Mouse (Mus musculus) limb, embryonic 11.5 days (tissue): ENCODE results near the gene Nipsnap3a. TPM values are rescaled to one million over a fixed set of nuclear protein-coding genes. Genes with fewer than 3 reads are reported as not detected.
A peak's percentile ranks its signal among the peaks of the same experiment; 100 is the strongest.

Source experiments
- ATAC-seq: fragments of 200-750 bp; cut with Nextera tagmentation; 2 replicates; pipeline ENCODE4 v1.8.0; 2017; ENCODE audit warnings: low read depth; ENCODE audit not compliant: insufficient number of reproducible peaks, low FRiP score, low TSS enrichment
- DNase-seq: peaks from one replicate; pipeline ENCODE4 v3.0.0-alpha.2; 2015; ENCODE audit warnings: low spot score
- H3K27ac ChIP-seq: fragments of 300-500 bp; sonication (generic); replicated peaks from 2 replicates; pipeline ENCODE4 v1.5.1; 2014; ENCODE audit warnings: low read depth, mild to moderate bottlenecking, low read length
- H3K27me3 ChIP-seq: fragments of 300-500 bp; sonication (generic); 2 replicates; pipeline ENCODE4 v1.6.1; 2014; ENCODE audit warnings: mild to moderate bottlenecking, low read length, mixed read lengths; ENCODE audit not compliant: control insufficient read depth, insufficient read depth
- H3K36me3 ChIP-seq: fragments of 300-500 bp; sonication (generic); 2 replicates; pipeline ENCODE4 v1.6.1; 2014; ENCODE audit warnings: mild to moderate bottlenecking, low read length, moderate library complexity, mixed read lengths; ENCODE audit not compliant: control insufficient read depth, insufficient read depth
- H3K4me1 ChIP-seq: fragments of 300-500 bp; sonication (generic); 2 replicates; pipeline ENCODE4 v1.6.1; 2014; ENCODE audit warnings: low read length, mixed read lengths; ENCODE audit not compliant: control insufficient read depth, insufficient read depth
- H3K4me2 ChIP-seq: fragments of 300-500 bp; sonication (generic); 2 replicates; pipeline ENCODE4 v1.6.1; 2014; ENCODE audit warnings: low read depth, mild to moderate bottlenecking, moderate library complexity; ENCODE audit not compliant: severe bottlenecking
- H3K4me3 ChIP-seq: fragments of 300-500 bp; sonication (generic); 2 replicates; pipeline ENCODE4 v1.5.1; 2014; ENCODE audit warnings: low read depth, low read length
- H3K9ac ChIP-seq: fragments of 300-500 bp; sonication (generic); 2 replicates; pipeline ENCODE4 v1.6.1; 2014; ENCODE audit warnings: mild to moderate bottlenecking, low read length
- H3K9me3 ChIP-seq: fragments of 300-500 bp; sonication (generic); 2 replicates; pipeline ENCODE4 v1.6.1; 2016; ENCODE audit warnings: low read length; ENCODE audit not compliant: control insufficient read depth
- WGBS: fragments of 180-500 bp; shearing (Covaris S2); extraction: QIAGEN DNeasy Blood & Tissue Kit; methylation state at CpG from one replicate; pipeline ENCODE4 v1.1.7; 2014; 5-methylcytosine and 5-hydroxymethylcytosine counted together
- polyA plus RNA-seq: library from polyadenylated mRNA; unstranded; fragments of >200 nt; fragmentation: Nextera tagmentation; extraction: Ambion mirVana; gene quantifications from 2 replicates; pipeline ENCODE4 v1.2.1, GENCODE M21; 2014

The Nipsnap3a gene
- polyA plus RNA-seq, 1 experiment from 2014 or later: not detected

GRCm38 (mm10) chr4:53027811-53028210 lies 38.7 kb downstream of the Nipsnap3a start:
- Histone ChIP-seq H3K27ac (no peak overlapping the region), H3K9ac (no peak overlapping the region), H3K4me1 (no peaks in the 10 kb centered on the region), H3K4me2 (no peak overlapping the region), H3K9me3 (no peaks in the 10 kb centered on the region), H3K36me3 (no peaks in the 10 kb centered on the region), H3K27me3 (no peaks in the 10 kb centered on the region), H3K4me3 (no peak overlapping the region)
- 84% methylated on average over 3 of the region's 3 CpGs for WGBS
- DNase-seq (no peak), ATAC-seq (no peak)

DNA sequence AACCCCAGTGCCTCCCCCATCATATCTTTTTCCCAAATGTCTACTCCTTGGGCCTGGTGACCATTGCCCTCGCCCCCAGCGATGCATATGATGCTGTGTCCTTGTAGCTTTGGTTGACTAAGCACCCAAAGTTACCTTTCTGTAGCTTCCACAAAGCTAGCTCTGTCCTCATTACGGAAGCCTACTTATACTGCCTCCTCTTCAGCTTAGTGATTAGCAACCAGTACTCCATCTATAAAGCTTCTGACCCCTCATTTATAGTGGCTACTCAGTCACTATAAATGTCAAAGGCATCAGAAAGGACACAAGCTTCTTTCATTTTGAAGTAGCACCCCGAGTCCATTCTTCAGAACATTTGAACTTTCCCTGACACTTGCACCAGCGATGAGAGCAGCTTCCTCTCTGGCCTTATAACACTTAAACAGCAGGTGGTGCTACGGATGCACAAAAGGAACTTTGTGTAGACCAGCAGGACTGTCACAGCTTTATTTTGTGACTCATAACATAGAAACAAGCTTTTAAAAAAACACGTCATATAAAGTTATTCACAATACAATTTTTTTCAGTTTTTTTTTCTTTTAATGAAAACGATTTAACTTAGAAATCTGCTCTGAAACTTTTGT lies 41.4 kb downstream of the Nipsnap3a start:
- WGBS: 46% methylated on average over 8 of the region's 8 CpGs
- ATAC-seq: no peak

DNA sequence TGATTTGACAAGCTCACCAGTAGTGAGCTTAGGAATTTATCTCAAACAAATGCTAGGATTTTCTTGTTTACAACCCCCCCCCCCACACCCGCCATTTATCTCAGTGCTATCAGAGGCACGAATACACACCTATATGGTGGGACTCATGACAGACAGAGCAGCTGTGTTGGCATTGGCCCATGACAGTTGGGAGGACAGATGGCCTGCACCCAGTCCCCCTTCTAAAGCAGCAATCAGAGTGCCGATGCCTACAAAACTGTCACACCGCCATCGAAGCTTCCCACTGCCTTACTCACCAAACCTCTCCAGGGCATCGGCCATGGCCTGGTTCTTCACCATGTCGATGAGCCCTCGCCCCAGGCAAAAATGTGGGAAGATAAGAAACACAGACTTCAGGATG lies 54.7 kb downstream of the Nipsnap3a start:
- Histone ChIP-seq H3K4me3 (no peak overlapping the region), H3K27ac (no peak overlapping the region), H3K4me2 (no peak overlapping the region), H3K4me1 (no peaks in the 10 kb centered on the region), H3K27me3 (no peaks in the 10 kb centered on the region), H3K9me3 (no peaks in the 10 kb centered on the region), H3K9ac (no peak overlapping the region), H3K36me3 (no peaks in the 10 kb centered on the region)
- ATAC-seq: no peak
- WGBS: 84% methylated on average over 8 of the region's 8 CpGs
- DNase-seq: no peak

More for the DNA sequence above, 41.4 kb downstream of the Nipsnap3a start:
- H3K4me3 ChIP-seq: no peak overlapping the region
- no peaks in the 10 kb centered on the region for H3K36me3 ChIP-seq
- H3K27ac ChIP-seq: no peak overlapping the region
- H3K4me1 ChIP-seq: no peaks in the 10 kb centered on the region
- H3K4me2 ChIP-seq: no peak overlapping the region
- H3K27me3 ChIP-seq: no peaks in the 10 kb centered on the region
- H3K9ac ChIP-seq: no peak overlapping the region
- peak; percentile 20 for DNase-seq
- H3K9me3 ChIP-seq: no peaks in the 10 kb centered on the region

DNA sequence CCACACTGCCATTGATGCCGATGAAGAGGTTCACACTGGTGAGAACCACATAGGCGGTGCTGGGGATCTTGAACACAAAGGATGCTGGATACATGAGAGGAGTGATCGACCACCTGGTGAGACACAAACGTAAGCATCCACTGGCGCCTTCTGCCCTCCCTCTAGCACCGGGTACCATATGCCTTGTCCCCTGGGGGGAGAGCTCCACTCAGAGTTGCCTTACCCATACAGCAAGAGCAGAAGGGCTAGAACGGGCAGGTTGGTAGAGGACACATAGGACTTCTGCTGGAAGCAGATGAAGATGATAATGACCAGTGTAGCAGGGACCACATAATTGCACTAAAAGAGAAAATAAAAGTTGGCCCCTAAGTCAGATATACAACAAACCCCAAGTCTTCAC lies 56.7 kb downstream of the Nipsnap3a start:
- H3K4me2 ChIP-seq: no peak overlapping the region
- no peaks in the 10 kb centered on the region for H3K9me3 ChIP-seq
- H3K27ac ChIP-seq: no peak overlapping the region
- H3K4me3 ChIP-seq: no peak overlapping the region
- no peaks in the 10 kb centered on the region for H3K27me3 ChIP-seq
- no peak overlapping the region for H3K9ac ChIP-seq
- WGBS: 86% methylated on average over 7 of the region's 7 CpGs
- DNase-seq (no peak), ATAC-seq (no peak)
- no peaks in the 10 kb centered on the region for H3K36me3 ChIP-seq
- no peaks in the 10 kb centered on the region for H3K4me1 ChIP-seq

- H3K9me3 ChIP-seq: no peaks in the 10 kb centered on the region
- ATAC-seq: no peak
- H3K4me3 ChIP-seq: no peak overlapping the region
- 79% methylated on average over 9 of the region's 9 CpGs for WGBS
- DNase-seq: no peak
- H3K9ac ChIP-seq: no peak overlapping the region
- H3K27me3 ChIP-seq: no peaks in the 10 kb centered on the region
- H3K4me2 ChIP-seq: no peak overlapping the region
- no peak overlapping the region for H3K27ac ChIP-seq
- H3K4me1 ChIP-seq: no peaks in the 10 kb centered on the region
- no peaks in the 10 kb centered on the region for H3K36me3 ChIP-seq
Measured at GRCm38 (mm10) chr4:53046238-53047022, 57.4 kb downstream of the Nipsnap3a start.

Other genes starting within 250 kb of the Nipsnap3a start
- gene Olfr275, start 174.7 kb upstream of the Nipsnap3a start, polyA plus RNA-seq: not detected in 2 replicates
- not detected in 2 replicates for gene Olfr273, start 130.0 kb upstream of the Nipsnap3a start, polyA plus RNA-seq
- not detected in 2 replicates for gene Olfr272, start 70.1 kb upstream of the Nipsnap3a start, polyA plus RNA-seq
- not detected in 2 replicates for gene Olfr270, start 24.7 kb upstream of the Nipsnap3a start, polyA plus RNA-seq
- gene Nipsnap3b, start 22.6 kb downstream of the Nipsnap3a start, polyA plus RNA-seq: 55.4 and 58.6 TPM in 2 replicates
- gene Abca1, start 170.6 kb downstream of the Nipsnap3a start, polyA plus RNA-seq: 4.3 and 4.5 TPM in 2 replicates